Mouse (Mus musculus) granulocyte monocyte progenitor cell, adult 5-6 weeks (primary cell): Measurements from ENCODE around the gene Nav3. TPM values are rescaled to one million over a fixed set of nuclear protein-coding genes. Genes with fewer than 3 reads are reported as not detected.

ENCODE experiments used
- ATAC-seq: replicated peaks from 2 replicates; pipeline ENCODE4 v1.8.0; 2016; ENCODE audit warnings: mild to moderate bottlenecking, moderate TSS enrichment, inconsistent platforms; ENCODE audit not compliant: poor library complexity, severe bottlenecking
- total RNA-seq, 2 experiments: library from RNA; stranded (forward) in 1 of 2; stranded (reverse) in 1 of 2; fragments of 200-712, 200-1000 nt in 1 of 2; fragments of >200 nt in 1 of 2; fragmentation: Nextera tagmentation in 1 of 2; gene quantifications; 2 replicates each; pipeline ENCODE4 v1.2.3; 2014 to 2017

The Nav3 gene
- total RNA-seq, 2 experiments from 2014 or later: not detected

DNA sequence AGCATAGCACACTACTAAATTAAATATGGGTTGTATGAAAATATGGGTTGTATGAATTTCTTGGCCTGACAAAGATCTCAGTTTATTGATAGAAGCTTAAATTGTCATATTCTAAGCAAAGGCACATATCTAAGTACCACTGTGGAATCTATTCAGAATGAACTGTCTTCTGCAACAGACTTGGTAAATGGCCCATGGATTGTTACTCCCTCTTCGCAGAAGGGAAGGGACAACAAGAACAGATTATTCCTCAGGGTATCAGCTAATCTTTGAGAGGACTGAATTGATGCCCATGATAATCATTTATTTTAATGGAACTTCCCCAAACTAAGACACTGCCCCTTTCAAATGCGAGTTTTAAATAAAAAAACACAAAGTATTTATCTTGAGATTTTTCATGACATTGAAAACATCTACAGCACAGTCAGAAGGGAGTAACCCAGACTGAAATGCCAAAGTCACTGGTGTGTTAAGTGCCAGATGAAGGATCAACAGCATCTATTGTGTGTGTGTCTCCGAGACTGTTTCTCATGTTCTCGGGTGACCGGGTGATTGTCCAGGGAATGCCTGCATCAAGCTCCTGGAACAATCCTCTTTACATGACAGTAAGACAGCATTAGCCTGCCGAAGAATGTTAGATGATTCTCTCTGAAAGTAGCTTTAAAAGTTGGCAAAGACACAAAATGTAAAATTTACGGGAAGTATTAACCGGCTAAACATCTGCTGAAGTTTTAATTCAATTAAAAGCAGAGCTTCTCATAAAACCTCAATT is 527.3 kb downstream of the Nav3 start:
- ATAC-seq: no peak

DNA sequence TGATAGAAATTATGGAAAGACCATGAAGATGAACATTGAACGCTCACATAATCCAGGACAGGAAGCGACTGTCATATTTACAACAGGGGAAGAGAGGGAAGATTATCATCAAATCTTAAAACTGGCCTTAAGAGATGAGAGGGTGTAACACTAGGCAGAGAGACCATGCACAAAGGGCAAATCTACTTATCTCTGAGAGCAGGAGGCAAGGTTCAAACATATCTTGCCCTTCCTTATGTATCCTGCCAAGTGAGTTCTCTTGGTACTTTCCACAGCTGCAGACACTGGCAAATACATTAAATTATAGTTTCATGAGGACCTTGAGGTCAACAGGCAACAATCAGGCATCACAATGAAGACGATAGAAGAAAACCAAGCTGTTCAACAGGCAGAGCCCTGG is 529.9 kb downstream of the Nav3 start:
- ATAC-seq: no peak

DNA sequence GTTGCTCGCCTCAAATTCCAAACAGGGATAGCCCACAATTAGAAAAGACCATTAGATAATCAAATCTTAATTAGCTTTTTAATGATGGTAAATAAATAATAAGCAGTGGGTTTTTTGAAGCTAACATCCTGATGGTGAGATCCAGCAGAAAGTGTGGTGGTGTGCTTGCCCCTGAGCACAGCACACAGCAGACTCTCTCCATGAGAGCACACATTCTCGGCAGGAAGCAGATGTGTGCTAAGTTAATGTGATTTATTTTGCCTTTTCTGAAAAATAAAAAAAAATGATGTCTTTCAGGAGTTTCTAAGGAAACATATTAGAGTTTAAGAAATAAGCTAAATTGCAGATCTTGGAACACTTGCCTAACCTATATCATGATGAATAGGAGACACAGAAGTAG is 531.9 kb downstream of the Nav3 start:
- no peak for ATAC-seq

DNA sequence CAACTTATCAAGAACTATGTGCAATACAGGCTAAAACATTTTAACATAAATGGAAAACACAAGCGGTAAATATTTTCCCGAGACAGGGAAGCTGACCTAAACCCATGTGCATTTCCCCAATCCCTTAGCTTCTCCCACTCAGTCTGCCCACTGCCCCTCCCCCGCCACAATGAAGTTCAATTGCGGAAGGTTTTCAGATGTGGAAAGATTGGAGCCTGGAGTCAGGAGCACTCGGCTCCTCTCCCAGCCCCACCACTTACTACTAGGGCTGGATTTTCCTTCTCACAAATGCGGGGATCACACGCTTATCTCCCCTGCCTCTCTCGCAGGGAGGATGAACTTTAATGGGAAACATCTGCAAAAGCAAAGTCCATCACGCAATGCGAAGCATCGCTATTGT is 534.6 kb downstream of the Nav3 start:
- ATAC-seq: no peak

DNA sequence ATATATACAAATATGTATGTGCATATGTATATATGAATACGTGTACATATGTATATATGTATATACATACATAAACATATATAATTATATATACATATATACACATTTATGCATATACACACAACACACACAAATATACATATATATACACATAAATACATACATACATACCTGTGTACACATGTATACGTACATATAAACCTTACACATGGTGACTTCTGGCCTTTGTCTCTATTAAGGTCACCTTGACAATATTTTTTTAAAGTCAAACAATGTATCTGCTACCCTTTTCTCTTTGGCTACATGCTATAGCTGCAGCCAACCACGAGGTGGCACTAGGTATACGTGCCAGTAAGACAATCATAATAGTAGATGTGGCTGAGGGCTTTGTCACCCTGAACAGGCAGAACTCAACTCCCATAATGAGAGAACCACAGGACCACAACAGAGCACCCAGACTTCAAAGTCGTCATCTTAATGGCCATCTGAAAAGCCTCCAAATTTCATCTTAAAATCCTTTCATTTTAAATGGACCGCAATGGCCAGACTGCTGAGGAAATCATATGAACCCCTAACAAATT is 535.3 kb downstream of the Nav3 start:
- peak; percentile 94 for ATAC-seq

DNA sequence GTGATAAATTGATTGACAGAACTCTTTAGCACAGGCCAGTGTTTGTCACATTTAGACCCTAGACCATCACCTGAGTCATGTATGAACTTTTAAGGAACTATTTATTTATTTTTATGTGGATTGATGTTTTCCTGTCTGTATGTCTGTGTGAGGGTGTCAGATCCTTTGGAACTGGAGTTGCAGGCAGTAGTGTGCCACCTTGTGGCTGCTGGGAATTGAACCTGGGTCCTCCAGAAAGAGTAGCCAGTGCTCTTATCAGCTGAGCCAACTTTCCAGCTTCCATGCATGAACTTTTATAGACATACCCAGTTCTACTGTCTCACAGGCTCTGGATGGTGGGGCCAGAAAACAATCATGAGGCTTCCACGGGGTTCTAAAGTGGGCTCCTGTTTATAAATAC is 536.5 kb downstream of the Nav3 start:
- ATAC-seq: no peak

DNA sequence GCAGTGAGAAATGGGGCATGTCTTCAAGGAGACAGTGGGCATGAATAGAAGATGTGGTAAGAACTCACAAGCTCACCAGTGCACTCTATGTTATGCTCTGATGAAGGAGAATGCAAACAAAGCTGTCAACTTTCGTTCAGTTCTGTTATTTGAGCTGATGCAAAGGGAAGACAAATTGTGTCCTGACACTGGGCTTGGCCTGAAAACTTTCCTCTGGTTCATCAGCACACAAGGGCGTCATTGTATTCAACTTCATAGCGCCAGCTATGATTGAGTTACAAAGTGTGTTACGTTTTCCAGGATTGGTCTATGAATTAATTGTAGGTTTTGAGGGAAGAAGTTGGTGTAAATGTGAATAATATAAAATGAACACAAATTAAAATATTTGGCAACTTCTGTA is 548.8 kb downstream of the Nav3 start:
- no peak for ATAC-seq

DNA sequence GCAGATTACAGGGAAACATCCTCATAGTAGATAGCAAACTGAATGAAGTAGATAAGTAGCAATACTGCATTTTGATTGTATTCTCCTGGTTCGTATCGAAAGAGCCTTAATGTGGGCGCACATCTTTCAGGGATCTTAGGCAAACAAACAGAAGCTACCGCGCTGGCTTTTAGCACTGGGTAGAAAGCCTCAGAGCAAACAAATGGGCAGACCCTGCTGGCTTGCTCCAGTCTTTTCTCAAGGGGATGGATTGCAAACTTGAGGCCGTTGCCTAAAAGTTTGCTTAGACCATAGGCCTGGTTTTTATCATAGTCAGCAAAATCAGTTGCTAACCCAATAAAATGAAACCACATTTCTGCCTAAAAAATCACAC is 549.6 kb downstream of the Nav3 start:
- no peak for ATAC-seq

DNA sequence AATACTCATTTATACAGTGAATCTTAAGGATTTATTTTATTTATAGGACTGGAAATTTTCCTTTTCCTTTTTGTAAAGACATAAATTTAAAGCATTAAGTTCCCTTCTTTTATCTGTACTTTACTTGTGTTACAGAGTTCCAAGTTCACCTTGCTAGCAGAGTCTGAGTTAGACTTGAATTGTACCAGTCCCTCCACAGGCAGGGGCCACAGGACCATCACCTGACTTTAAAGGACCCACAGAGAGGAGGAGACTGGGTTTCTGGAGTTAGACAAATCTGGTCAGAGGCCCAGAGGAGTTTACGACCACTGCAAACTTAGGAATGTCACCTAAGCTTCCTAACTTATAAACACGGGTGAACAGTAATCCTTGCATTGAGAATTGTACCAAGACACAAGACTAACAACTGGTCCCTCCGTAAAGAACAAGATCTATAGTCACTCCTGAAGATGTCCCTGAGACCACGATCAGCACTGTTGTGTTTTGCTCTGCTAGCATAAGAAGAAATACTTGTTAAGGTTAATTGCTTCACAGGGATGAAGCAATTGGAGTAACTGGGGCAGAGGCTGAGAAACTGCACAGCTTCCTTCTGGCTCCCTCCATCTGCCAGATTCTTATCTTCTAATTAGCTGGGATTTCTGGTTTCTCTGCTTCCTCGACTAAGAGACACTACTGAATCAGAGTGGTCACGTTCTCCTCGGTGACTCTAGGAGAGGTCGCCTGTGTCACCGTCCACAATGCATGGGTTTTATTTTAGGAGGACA is 550.2 kb downstream of the Nav3 start:
- no peak for ATAC-seq

DNA sequence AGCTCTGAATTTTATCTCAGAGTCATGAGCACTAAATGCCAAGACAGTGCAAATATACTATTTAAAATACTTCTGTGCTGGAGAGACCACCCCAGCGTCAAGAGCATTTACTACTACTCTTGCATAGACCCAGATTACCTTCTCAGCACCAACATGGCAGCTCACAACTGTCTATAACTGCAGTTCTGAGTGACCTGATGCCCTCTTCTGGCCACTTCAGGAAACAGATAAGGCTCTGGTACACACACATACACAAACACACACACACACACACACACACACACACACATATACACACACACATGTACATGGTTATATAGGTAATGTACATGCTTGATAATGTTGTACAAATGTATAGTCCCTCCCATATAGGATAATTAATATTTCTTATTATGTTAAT is 551.2 kb downstream of the Nav3 start:
- no peak for ATAC-seq

DNA sequence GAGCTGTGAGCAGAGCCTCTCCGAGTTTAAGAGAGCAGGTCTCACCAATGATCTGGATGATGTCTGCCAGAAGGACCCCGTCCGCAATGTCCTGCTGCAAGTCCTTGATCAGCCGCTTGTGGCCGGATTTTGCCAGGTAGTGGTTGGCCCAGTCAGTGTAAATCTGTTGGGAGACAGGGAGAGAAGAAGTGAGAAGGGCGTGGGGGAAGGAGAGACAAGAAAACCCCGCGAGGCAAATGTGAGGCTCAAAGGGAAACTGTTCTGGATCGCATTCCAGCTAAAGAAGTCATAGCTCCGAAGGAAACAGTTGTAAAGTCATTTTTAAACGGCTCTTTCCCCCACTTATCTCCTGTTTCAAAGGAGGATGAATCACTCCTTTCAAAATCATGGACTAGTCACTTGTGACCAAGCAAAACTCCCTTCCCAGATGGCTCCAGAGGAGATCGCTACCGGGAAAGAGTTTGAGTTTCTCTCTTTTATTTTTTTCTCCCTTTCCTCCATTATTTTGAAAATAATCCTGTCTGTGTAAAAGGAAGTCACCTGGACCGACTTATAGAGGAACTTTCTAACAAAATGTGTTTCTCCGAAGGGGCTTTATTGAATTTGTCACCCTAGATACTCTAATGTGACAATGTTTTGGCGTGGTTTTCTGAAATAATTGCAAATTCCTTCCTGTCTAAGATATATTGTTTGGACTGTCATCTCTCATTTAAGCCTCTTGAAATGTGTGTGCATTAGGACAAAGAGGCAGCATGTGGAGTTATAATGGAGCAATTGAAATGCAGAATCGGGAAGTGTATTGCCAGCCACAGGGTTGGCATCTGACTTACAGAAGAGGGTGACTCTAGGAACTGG is 552.1 kb downstream of the Nav3 start:
- ATAC-seq: no peak

DNA sequence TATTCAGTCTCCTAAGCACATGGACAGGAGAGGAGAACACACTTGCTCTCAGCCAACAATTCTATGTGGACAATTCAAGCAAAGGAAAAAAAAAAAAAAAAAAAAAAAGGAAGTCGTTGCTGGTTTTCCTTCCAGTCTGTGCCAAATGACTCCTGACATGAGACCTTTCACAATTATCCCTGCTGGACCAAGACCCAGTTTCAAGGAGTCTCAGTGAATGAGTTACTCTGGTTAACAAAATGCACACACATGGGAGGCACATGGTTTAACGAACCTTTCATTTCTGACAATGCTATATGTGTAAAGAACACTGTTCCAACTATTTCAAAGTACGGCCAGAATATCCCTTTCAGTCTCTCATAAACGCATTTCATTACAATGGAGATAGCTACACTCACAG is 552.8 kb downstream of the Nav3 start:
- ATAC-seq: no peak

DNA sequence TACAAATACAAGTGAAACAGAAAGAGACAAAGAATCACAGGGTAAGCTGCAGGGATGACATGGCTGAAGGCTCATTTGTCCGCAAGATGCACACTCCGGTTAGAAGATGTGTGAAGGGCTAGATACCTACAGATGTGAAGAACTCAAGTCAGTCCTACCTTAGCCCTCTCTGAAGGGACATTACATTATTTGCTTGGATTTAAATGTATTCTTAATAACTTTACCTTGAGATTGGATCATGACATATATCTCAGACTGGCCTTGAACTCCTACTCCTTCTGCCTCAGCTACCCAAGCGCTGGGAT is 566.9 kb downstream of the Nav3 start:
- no peak for ATAC-seq

DNA sequence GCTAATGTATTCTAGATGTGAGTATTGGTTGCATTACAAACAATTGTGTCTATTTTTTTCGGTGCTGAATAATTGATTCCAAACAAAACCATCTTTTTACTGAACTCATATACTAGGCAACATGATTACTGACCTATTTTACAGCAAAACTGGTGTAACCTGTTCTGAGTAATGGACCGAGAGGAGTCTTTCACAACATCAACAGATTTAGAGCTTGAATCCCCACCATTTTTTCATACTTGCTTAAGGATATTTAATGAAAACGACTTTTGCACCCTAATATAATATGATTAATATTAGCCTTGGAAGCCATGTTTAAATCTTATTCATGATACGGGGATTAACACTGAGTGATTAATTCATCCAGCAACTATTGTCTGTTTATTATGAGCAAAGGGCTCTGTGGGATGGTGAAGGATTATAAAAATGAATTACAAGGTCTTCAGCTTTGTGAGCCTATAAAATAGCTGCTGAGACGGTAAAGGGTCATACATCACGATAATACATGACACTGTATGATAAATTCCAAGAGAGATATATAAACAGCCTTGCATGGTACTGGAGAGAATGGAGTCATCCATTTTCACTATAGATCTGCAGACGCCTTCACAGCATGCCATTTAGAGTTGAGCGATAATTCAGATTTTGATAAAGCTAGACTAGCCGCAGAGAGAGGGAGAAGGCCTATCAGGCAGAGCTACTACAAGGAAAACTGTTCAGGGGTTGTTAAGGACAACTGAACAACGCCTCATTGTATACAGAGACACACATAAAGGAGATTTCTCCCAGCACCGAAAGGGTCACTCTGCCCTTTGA is 567.4 kb downstream of the Nav3 start:
- ATAC-seq: no peak

DNA sequence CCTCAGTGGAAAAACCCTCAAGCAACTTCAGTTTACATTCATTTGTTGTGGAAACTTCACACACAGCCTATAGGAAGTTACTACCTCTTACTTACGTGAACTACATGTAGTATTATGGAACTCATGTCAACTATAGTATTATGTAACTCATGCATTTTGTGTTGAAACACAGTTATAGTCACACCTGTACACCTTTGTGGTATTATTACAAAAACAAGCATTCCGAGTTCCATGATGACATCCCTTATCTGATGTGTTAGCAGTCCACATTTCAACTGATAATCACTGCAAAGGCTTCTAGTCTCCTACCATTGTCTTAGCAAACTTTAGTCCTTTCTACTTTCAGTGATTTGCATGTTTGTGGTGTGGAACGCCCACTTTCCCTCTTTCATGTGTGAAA is 568.8 kb downstream of the Nav3 start:
- no peak for ATAC-seq

DNA sequence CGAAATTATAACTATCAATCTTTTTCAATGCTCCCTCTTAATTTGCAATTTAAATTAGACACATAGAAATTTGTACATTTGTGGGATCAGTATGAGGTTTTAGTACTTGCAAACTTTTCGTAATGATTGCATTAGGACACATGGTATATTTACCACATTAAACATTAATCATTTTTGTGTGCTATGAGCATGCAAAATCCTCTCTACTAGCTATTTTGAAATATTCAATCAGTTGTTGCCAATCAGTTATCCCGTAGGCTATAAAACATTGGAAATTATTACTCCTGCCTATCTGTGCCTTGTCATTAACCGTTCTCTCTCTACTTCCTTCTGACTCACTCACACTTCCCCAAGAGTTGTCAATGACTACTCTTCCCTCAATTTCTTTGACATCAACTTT is 579.9 kb downstream of the Nav3 start:
- no peak for ATAC-seq

DNA sequence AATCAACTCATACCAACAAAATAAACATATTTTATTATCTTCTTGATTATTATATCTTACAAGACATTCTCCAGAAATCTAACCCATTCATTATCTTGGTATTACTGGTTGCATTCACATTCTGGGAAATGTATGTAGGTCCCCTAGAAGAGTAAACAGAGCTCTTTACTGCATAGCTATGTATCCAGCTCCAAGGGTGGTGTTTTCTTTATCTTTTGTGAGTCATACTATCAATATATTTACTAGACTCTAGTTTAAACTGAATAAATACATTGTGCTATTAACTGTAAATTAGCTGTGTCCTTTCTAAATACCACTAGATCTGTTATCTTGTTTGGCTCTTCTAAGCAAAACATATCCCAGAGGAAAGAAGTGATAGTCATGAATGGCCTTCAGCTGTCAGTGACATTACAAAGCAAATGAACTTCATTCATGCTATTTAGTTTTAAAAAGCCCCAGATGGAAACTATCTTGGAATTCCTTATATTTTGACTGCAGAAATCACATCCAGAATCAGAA is 580.6 kb downstream of the Nav3 start:
- ATAC-seq: no peak

DNA sequence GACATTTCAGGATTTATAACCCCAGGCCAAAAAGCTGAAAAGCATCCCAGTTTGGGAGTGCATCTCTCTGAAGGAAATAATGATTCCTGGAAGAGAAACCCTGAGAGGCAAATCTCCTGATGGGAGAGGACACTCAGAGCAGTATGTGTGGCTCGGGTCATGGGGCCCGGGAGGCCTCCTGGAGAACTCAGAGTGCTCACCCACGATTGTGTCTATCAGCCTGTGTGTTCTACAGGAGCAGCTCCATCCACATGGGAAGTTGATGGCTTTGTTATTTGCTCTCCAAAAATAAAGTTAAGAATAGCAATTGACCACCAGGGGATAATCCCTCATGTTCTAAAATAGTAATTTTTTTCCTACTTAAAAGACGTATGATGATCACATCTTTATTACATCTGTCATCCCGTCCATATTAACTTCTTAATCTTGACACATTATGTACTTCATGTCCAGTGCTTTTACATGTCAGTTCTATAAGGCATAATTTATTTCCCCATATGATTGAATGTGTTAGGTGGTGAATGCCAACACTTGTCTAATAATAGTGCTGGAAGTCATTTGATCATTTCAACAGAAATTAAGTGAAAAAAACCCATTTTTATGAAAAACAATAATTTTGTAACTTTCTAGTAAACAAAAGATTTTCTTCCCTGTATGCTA is 581.2 kb downstream of the Nav3 start:
- no peak for ATAC-seq

DNA sequence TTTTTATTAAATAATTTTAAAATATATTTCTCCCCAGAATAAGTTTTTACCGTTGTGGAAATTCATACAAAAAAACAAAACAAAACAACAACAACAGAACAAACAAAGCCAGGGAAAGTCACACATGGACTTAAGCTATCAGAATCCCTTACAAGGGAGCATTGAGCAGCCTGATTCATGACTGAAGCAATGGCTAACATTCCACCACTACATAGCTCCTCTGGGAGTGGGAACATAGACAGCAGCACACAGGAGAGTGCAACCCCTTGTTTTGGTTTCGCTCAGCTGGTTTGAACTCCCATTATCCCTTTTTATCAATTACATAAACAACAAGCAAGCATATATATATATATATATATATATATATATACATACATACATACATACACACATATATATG is 589.9 kb downstream of the Nav3 start:
- ATAC-seq: no peak
